Mouse (Mus musculus) gastrocnemius, postnatal 4 days (tissue): ENCODE results near the gene Cep57l1. TPM values are rescaled to one million over a fixed set of nuclear protein-coding genes. Genes with fewer than 3 reads are reported as not detected.
"Not testable (repeated sequence)": the region's sequence is repeated elsewhere in the genome, so short reads cannot be mapped to it uniquely, and the experiment has no call there.

Source experiments
- DNase-seq, 2 experiments: peaks; one replicate each; pipeline ENCODE4 v3.0.0; 2021 to 2022; ENCODE audit warnings: low spot score in 2 of 2, mixed read lengths in 2 of 2
- long read RNA-seq, 2 experiments: library from polyadenylated mRNA; stranded (forward); transcript quantifications; one replicate each; pipeline ENCODE4 v2.0.0; 2021
- total RNA-seq, 2 experiments: library from RNA; stranded (reverse); gene quantifications; 2 replicates each; pipeline ENCODE4 v1.2.3; 2021

Cep57l1 gene
- total RNA-seq: 1 to 10 TPM; 5.4 to 6.5 TPM
- long read RNA-seq, experiment 1, partial matches to known transcripts: 0 of 2 reads
- long read RNA-seq, experiment 1, other reads (novel, unspliced or antisense): 2 of 2 reads
- long read RNA-seq, experiment 2, partial matches to known transcripts: 0 of 5 reads
- long read RNA-seq, experiment 2, other reads (novel, unspliced or antisense): 3 of 5 reads

- peak; percentile 88 to 95 for DNase-seq
Measured at GRCm38 (mm10) chr10:41809771-41810563, at the start of gene Cep57l1, which contains the start of gene Sesn1. Gene Cep57l1, minus strand, starts transcription at chr10:41809871. Gene Sesn1, plus strand, starts transcription at chr10:41809935.

GRCm38 (mm10) chr10:41848721-41849120 is 39.0 kb upstream of the Cep57l1 start:
- no peak for DNase-seq

GRCm38 (mm10) chr10:41847737-41848136 is 38.1 kb upstream of the Cep57l1 start:
- DNase-seq: no peak

- no peak for DNase-seq
Measured at GRCm38 (mm10) chr10:41838911-41839310, 29.2 kb upstream of the Cep57l1 start.

- DNase-seq: no peak
Measured at GRCm38 (mm10) chr10:41834131-41834530, 24.5 kb upstream of the Cep57l1 start.

GRCm38 (mm10) chr10:41832191-41832590 is 22.5 kb upstream of the Cep57l1 start:
- DNase-seq: peak in 1 of 2 experiments; percentile 36

- peak in 1 of 2 experiments; percentile 60 for DNase-seq
Measured at GRCm38 (mm10) chr10:41830851-41831522, 21.3 kb upstream of the Cep57l1 start.

GRCm38 (mm10) chr10:41830445-41830844 is 20.8 kb upstream of the Cep57l1 start:
- DNase-seq: no peak

GRCm38 (mm10) chr10:41829980-41830379 is 20.3 kb upstream of the Cep57l1 start:
- no peak for DNase-seq

GRCm38 (mm10) chr10:41829191-41829590 is 19.5 kb upstream of the Cep57l1 start:
- DNase-seq: no peak

GRCm38 (mm10) chr10:41827784-41828183 is 18.1 kb upstream of the Cep57l1 start:
- DNase-seq: no peak

- no peak for DNase-seq
Measured at GRCm38 (mm10) chr10:41826526-41827116, 16.9 kb upstream of the Cep57l1 start.

- no peak for DNase-seq
Measured at GRCm38 (mm10) chr10:41825996-41826395, 16.3 kb upstream of the Cep57l1 start.

GRCm38 (mm10) chr10:41825041-41825440 is 15.4 kb upstream of the Cep57l1 start:
- no peak for DNase-seq

- no peak for DNase-seq
Measured at GRCm38 (mm10) chr10:41823916-41824315, 14.2 kb upstream of the Cep57l1 start.

- DNase-seq: not testable (repeated sequence)
Measured at GRCm38 (mm10) chr10:41823282-41823675, 13.6 kb upstream of the Cep57l1 start.

- DNase-seq: no peak
Measured at GRCm38 (mm10) chr10:41822573-41823281, 13.1 kb upstream of the Cep57l1 start.

- no peak for DNase-seq
Measured at GRCm38 (mm10) chr10:41821171-41821570, 11.5 kb upstream of the Cep57l1 start.

GRCm38 (mm10) chr10:41820401-41820800 is 10.7 kb upstream of the Cep57l1 start:
- no peak for DNase-seq

- DNase-seq: no peak
Measured at GRCm38 (mm10) chr10:41819307-41819706, 9.6 kb upstream of the Cep57l1 start.

- not testable (repeated sequence) for DNase-seq
Measured at GRCm38 (mm10) chr10:41818733-41819070, 9.0 kb upstream of the Cep57l1 start.
